Comparison of ENCODE assay signal across 20 mouse cellular contexts in genomic region chr13:59176021-59176420, GRCm38 (mm10).
A peak's percentile ranks its signal among the peaks of the same experiment; 100 is the strongest.
DNase-seq lines count a peak whose midpoint lies in the region; ATAC-seq and TF ChIP-seq lines count a peak whose summit lies in the region.
"Had no signal": no experiment of that assay in that cellular context is flagged by ENCODE, and none has a peak within 500 bp of the region (broad histone marks: within the 10 kb centered on the region; RNA-seq: fewer than 3 reads in every experiment).

No protein-coding gene starts in this region.

- TF ChIP-seq CTCF in hindbrain, postnatal 0 days (IDR thresholded peaks at IDR 0.05; ENCODE audit: low read depth): no peak

- no peak for TF ChIP-seq POLR2A in limb, embryonic 14.5 days (IDR thresholded peaks at IDR 0.05; ENCODE audit: borderline replicate concordance, extremely low read depth, insufficient read depth, insufficient read length)

- intact Hi-C loops in left cerebral cortex, postnatal 4 days (cut with DNase I): no loop called here

- DNase-seq in cerebellum, postnatal 14 days: peak; percentile 42 to 53
- DNase-seq in cerebellum, adult 9-10 months: no peak
- no peak for DNase-seq in hindbrain, postnatal 0 days (ENCODE audit: low spot score)
- DNase-seq in left cerebral cortex, postnatal 4 days: peak; percentile 44
- no peak for DNase-seq in left cerebral cortex, adult 11 months (ENCODE audit: low spot score)
- DNase-seq in limb, embryonic 14.5 days (ENCODE audit: low spot score): no peak
- DNase-seq in frontal cortex, adult 2 months (ENCODE audit: extremely low spot score in 1 of 2, low spot score in 1 of 2): no peak
- DNase-seq: adrenal gland, adult 8-10 months; adrenal gland, postnatal 36 days; cerebellum, adult 11 months; gastrocnemius, postnatal 36 days; heart, adult 18-20 months; heart, postnatal 14 days had no signal

- no peak overlapping the region for H3K27ac ChIP-seq in hindbrain, postnatal 0 days
- no peak overlapping the region for H3K27ac ChIP-seq in hindbrain, embryonic 12.5 days
- H3K27ac ChIP-seq in limb, embryonic 14.5 days (replicated peaks; ENCODE audit: low read depth, low read length): 0 out of 2 replicates have a peak overlapping the region, but pooled peaks have one; percentile 38
- H3K27ac ChIP-seq: embryonic facial prominence, embryonic 13.5 days; forebrain, embryonic 13.5 days; heart, embryonic 15.5 days; hindbrain, embryonic 14.5 days had no signal

- peaks cover 8% of the 10 kb centered on the region; the same call in 1 of the 2 replicates for H3K4me1 ChIP-seq in hindbrain, postnatal 0 days (ENCODE audit: insufficient read depth, low read length)
- H3K4me1 ChIP-seq in hindbrain, embryonic 12.5 days: peaks cover under 1% of the 10 kb centered on the region; the same call in 1 of the 2 replicates
- H3K4me1 ChIP-seq in limb, embryonic 14.5 days (ENCODE audit: control insufficient read depth, insufficient read depth, low read length): peaks cover 14% of the 10 kb centered on the region
- H3K4me1 ChIP-seq: heart, embryonic 15.5 days had no signal

- H3K27me3 ChIP-seq in hindbrain, postnatal 0 days (ENCODE audit: insufficient read depth, low read length): no peaks in the 10 kb centered on the region
- no peaks in the 10 kb centered on the region for H3K27me3 ChIP-seq in hindbrain, embryonic 12.5 days
- no peaks in the 10 kb centered on the region for H3K27me3 ChIP-seq in limb, embryonic 14.5 days (ENCODE audit: control insufficient read depth, insufficient read depth, low read length)
- H3K27me3 ChIP-seq: embryonic facial prominence, embryonic 13.5 days; forebrain, embryonic 13.5 days; heart, embryonic 15.5 days had no signal

- H3K4me3 ChIP-seq in hindbrain, postnatal 0 days (ENCODE audit: low read length): no peak overlapping the region
- no peak overlapping the region for H3K4me3 ChIP-seq in hindbrain, embryonic 12.5 days
- no peak overlapping the region for H3K4me3 ChIP-seq in limb, embryonic 14.5 days (replicated peaks; ENCODE audit: low read length)
- H3K4me3 ChIP-seq: embryonic facial prominence, embryonic 13.5 days; forebrain, embryonic 13.5 days; heart, embryonic 15.5 days had no signal

- H3K36me3 ChIP-seq in hindbrain, postnatal 0 days (ENCODE audit: insufficient read depth, low read length): no peaks in the 10 kb centered on the region
- H3K36me3 ChIP-seq in hindbrain, embryonic 12.5 days: no peaks in the 10 kb centered on the region
- H3K36me3 ChIP-seq in limb, embryonic 14.5 days (ENCODE audit: control insufficient read depth, insufficient read depth, low read length): no peaks in the 10 kb centered on the region
- H3K36me3 ChIP-seq: embryonic facial prominence, embryonic 13.5 days; heart, embryonic 15.5 days had no signal

- no peaks in the 10 kb centered on the region for H3K9me3 ChIP-seq in hindbrain, postnatal 0 days (ENCODE audit: low read length)
- H3K9me3 ChIP-seq in hindbrain, embryonic 12.5 days (replicated peaks): no peaks in the 10 kb centered on the region
- no peaks in the 10 kb centered on the region for H3K9me3 ChIP-seq in limb, embryonic 14.5 days (ENCODE audit: control insufficient read depth, low read length)
- H3K9me3 ChIP-seq: embryonic facial prominence, embryonic 13.5 days; forebrain, embryonic 13.5 days; heart, embryonic 15.5 days had no signal

- no peak overlapping the region for H3K9ac ChIP-seq in hindbrain, postnatal 0 days (replicated peaks; ENCODE audit: low read length)
- H3K9ac ChIP-seq in hindbrain, embryonic 12.5 days: no peak overlapping the region
- no peak overlapping the region for H3K9ac ChIP-seq in limb, embryonic 14.5 days (ENCODE audit: low read depth, low read length, severe bottlenecking)
- H3K9ac ChIP-seq: embryonic facial prominence, embryonic 13.5 days; forebrain, embryonic 13.5 days; heart, embryonic 15.5 days; hindbrain, embryonic 14.5 days had no signal

- 0 out of 2 replicates have a peak, but pooled peaks have one; percentile 12 for ATAC-seq in hindbrain, postnatal 0 days
- no peak for ATAC-seq in hindbrain, embryonic 12.5 days (ENCODE audit: low FRiP score)
- ATAC-seq in limb, embryonic 14.5 days (ENCODE audit: low FRiP score, low read depth): no peak
- ATAC-seq: forebrain, embryonic 13.5 days; intestine, embryonic 16.5 days had no signal

- H3K4me2 ChIP-seq in hindbrain, postnatal 0 days (ENCODE audit: low read depth, low read length): no peak overlapping the region
- H3K4me2 ChIP-seq in hindbrain, embryonic 12.5 days (replicated peaks): no peak overlapping the region
- H3K4me2 ChIP-seq in limb, embryonic 14.5 days (replicated peaks; ENCODE audit: low read depth, low read length, severe bottlenecking): no peak overlapping the region
- H3K4me2 ChIP-seq: embryonic facial prominence, embryonic 13.5 days; forebrain, embryonic 13.5 days; heart, embryonic 11.5 days; heart, embryonic 15.5 days; hindbrain, embryonic 14.5 days had no signal

- WGBS in hindbrain, postnatal 0 days: 63% methylated on average over 3 of the region's 3 CpGs
- WGBS in hindbrain, embryonic 12.5 days: 72% methylated on average over 3 of the region's 3 CpGs
- WGBS in limb, embryonic 14.5 days: 73% methylated on average over 3 of the region's 3 CpGs

Comparison
In these comparisons a context has a peak if more than half of its experiments do, and no peak if none do; other contexts are left out.
1. DNase-seq: peak in cerebellum, postnatal 14 days (2 of 2) and left cerebral cortex, postnatal 4 days (single experiment); none in cerebellum, adult 9-10 months (single experiment), hindbrain, postnatal 0 days (single experiment), left cerebral cortex, adult 11 months (single experiment), limb, embryonic 14.5 days (single experiment) and frontal cortex, adult 2 months (0 of 2).